Mouse (Mus musculus) stomach, embryonic 14.5 days (tissue): ENCODE data around the gene Mrps7. TPM values are rescaled to one million over a fixed set of nuclear protein-coding genes. Genes with fewer than 3 reads are reported as not detected.
A peak's percentile ranks its signal among the peaks of the same experiment; 100 is the strongest.

Experiments
- ATAC-seq: fragments of 200-750 bp; cut with Nextera tagmentation; 2 replicates; pipeline ENCODE4 v1.8.0; 2017; ENCODE audit warnings: low read depth, moderate TSS enrichment; ENCODE audit not compliant: insufficient number of reproducible peaks, insufficient read depth, low FRiP score
- H3K27ac ChIP-seq: fragments of 300-500 bp; sonication (generic); 2 replicates; pipeline ENCODE4 v1.5.1; 2014; ENCODE audit warnings: mild to moderate bottlenecking, low read length, moderate library complexity, mixed read lengths
- H3K27me3 ChIP-seq: fragments of 300-500 bp; sonication (generic); 2 replicates; pipeline ENCODE4 v1.6.1; 2014; ENCODE audit warnings: low read length, control low read depth, mixed read lengths; ENCODE audit not compliant: control insufficient read depth, insufficient read depth
- H3K36me3 ChIP-seq: fragments of 300-500 bp; sonication (generic); 2 replicates; pipeline ENCODE4 v1.6.1; 2014; ENCODE audit warnings: mild to moderate bottlenecking, control low read depth, low read length, moderate library complexity, mixed read lengths; ENCODE audit not compliant: control insufficient read depth, insufficient read depth
- H3K4me1 ChIP-seq: fragments of 300-500 bp; sonication (generic); 2 replicates; pipeline ENCODE4 v1.6.1; 2014; ENCODE audit warnings: low read length, control low read depth, mixed read lengths; ENCODE audit not compliant: control insufficient read depth, insufficient read depth
- H3K4me2 ChIP-seq: fragments of 300-500 bp; sonication (generic); replicated peaks from 2 replicates; pipeline ENCODE4 v1.6.1; 2014; ENCODE audit warnings: low read depth, low read length, control low read depth
- H3K4me3 ChIP-seq: fragments of 300-500 bp; sonication (generic); 2 replicates; pipeline ENCODE4 v1.5.1; 2014; ENCODE audit warnings: low read depth, low read length, control low read depth
- H3K9ac ChIP-seq: fragments of 300-500 bp; sonication (generic); replicated peaks from 2 replicates; pipeline ENCODE4 v1.6.1; 2014; ENCODE audit warnings: low read depth, mild to moderate bottlenecking, control low read depth, low read length, moderate library complexity, mixed read lengths
- H3K9me3 ChIP-seq: fragments of 300-500 bp; sonication (generic); 2 replicates; pipeline ENCODE4 v1.6.1; 2016; ENCODE audit warnings: low read depth, low read length, control low read depth; ENCODE audit not compliant: control insufficient read depth
- WGBS: fragments of 180-500 bp; shearing (Covaris S2); extraction: QIAGEN DNeasy Blood & Tissue Kit; methylation state at CpG from one replicate; pipeline ENCODE4 v1.1.7; 2014; 5-methylcytosine and 5-hydroxymethylcytosine counted together
- polyA plus RNA-seq: library from polyadenylated mRNA; unstranded; fragments of >200 nt; fragmentation: Nextera tagmentation; extraction: Ambion mirVana; gene quantifications from 2 replicates; pipeline ENCODE4 v1.2.1, GENCODE M21; 2014

Gene Mrps7
- 88.8 and 96.0 TPM in 2 replicates for polyA plus RNA-seq

DNA sequence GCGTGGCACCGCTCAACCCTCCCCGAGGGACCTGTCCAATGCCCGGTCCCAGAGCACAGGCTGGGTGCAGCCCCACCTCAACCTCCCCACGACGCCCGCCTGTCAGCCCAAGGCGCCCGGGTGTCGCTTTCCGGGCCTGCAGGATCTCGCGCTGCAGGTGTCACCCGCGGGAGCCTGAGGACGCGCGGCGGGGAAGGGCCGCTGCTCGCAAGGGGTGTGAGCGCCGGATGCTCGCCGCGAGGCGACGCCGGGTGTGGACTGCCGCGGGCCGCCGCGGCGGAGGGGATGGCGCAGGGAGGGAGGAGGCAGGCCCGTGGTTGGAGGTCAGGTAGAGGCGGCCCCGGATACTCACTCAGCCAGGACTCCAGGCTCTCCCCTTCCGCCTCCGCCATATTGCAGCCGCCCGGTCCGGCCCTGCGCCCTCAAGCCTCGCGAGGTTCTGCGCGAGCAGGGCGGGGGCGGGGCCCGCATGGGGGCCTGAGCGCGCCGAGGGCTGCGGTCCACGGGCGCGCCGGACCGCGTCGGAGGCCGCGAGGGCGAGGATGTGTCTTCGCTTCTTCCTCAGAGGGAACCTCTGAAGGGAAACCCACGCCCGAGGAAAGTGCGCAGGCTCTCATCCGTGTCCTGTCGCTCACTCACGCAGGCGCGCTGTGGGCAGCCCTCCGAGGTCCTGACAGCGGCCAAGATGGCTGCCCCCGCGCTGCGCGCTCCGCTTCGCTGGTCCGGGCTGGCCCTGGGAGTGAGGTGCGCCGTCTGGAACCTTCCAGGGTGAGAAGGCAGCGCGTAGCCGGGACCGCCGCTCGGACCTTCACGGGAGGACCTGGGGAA, at the start of gene Mrps7, which contains the start of gene Gga3:
Gene Mrps7 (plus strand): TSS at position 450 of the 828 bp plus-strand sequence.
Gene Gga3 (minus strand): TSS at position 576 of the 828 bp plus-strand sequence.
- H3K4me1 ChIP-seq: peaks cover 12% of the 10 kb centered on the region
- peak within 1 kb of the TSS; percentile 91 for H3K4me2 ChIP-seq
- under 1% methylated on average over 86 of the region's 93 CpGs for WGBS
- peak; percentile 94 for ATAC-seq
- H3K27me3 ChIP-seq: no peaks in the 10 kb centered on the region
- peak within 1 kb of the TSS; percentile 99 for H3K4me3 ChIP-seq
- H3K9me3 ChIP-seq: no peaks in the 10 kb centered on the region
- peak within 1 kb of the TSS; percentile 91 for H3K27ac ChIP-seq
- H3K9ac ChIP-seq: peak within 1 kb of the TSS; percentile 94
- peaks cover 33% of the 10 kb centered on the region for H3K36me3 ChIP-seq

DNA sequence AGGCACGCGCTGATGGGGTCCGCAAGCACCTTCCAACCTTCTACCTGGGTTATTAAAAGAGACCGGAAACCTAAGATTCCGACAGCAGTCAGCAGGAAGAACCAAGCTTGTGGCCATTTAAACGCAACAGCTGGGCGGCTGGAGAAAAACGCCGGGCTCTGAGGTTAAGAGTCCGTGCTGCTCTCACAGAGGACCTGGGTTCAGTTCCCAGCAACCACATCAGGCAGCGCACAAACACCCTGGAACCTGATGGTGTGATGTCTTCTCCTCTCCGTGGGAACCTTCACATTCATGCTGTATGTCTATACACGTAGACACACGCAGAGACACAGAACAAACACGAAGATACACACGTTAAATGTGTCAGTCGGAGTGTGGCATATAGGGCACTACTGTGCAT, 48.0 kb upstream of the Mrps7 start:
- no peaks in the 10 kb centered on the region for H3K4me1 ChIP-seq
- no peak overlapping the region for H3K9ac ChIP-seq
- WGBS: 72% methylated on average over 17 of the region's 17 CpGs
- H3K27me3 ChIP-seq: no peaks in the 10 kb centered on the region
- no peaks in the 10 kb centered on the region for H3K9me3 ChIP-seq
- no peak for ATAC-seq
- H3K4me2 ChIP-seq: no peak overlapping the region
- H3K4me3 ChIP-seq: no peak overlapping the region
- no peak overlapping the region for H3K27ac ChIP-seq
- no peaks in the 10 kb centered on the region for H3K36me3 ChIP-seq

DNA sequence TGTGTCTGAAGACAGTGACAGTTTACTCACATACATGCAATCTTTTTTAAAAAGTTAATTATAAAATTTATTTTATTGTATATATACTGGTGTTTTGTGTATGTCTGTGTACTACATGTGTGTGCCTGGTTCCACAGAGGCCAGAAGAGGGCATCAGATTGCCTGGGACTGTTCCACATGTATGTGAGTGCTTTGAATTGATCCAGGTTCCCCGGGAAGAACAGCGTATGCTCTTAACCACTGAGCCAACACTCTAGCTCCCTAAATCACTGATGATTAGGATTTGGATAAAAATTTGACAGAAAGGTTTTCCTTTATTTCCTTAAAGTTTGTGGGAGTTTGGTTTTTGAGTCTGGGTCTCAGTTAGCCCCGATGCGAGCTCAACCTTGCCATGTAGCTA, 40.3 kb upstream of the Mrps7 start:
- ATAC-seq: no peak
- Histone ChIP-seq H3K4me1 (peaks cover 7% of the 10 kb centered on the region; the same call in 1 of the 2 replicates), H3K9me3 (no peaks in the 10 kb centered on the region), H3K4me2 (peak overlapping the region; percentile 61), H3K27me3 (no peaks in the 10 kb centered on the region), H3K27ac (peak overlapping the region; percentile 82; the same call in 1 of the 2 replicates), H3K4me3 (peak overlapping the region; percentile 97; the same call in 1 of the 2 replicates), H3K9ac (peak overlapping the region; percentile 32; the same call in 1 of the 2 replicates), H3K36me3 (peaks cover 22% of the 10 kb centered on the region)
- 48% methylated on average over 4 of the region's 4 CpGs for WGBS

DNA sequence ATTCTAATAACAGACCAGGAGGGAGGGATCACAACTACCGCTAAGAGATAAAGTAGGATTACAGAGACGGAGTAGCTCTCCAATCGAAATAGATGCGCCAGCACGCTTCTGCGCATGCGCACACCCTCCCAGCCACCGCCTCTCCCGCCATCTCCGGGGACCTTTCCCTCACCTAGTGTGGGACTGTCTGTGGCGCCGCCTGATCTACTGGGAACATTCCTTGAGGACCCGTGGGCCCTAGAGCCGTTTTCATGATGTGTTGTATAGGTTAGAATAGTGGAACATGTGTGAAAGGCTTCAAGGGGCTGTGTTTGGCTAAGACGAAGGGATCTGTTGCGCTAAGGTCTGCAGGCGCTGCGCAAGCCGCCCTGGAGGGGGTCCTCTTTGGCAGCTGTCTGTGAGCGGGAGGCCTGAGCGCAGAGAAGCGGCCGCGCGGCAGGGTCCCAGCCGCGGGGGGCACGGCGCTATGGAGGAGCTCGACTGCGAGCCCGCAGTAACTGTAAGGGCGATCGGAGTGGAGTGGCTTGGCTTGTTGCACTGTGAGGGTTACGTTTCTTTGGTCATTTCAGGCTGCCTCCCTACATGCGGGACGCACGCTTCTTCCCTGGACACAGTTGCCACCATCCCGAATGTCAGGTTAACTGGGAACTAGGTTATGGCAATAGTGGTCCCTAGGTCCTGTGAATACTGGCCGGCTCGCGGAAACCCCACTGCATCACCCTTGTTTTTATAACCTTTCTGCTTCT, 39.5 kb upstream of the Mrps7 start, which contains the start of gene Nup85:
Gene Nup85 (plus strand): TSS at position 371 of the 746 bp plus-strand sequence.
- H3K4me2 ChIP-seq: peak within 1 kb of the TSS; percentile 61
- peaks cover 7% of the 10 kb centered on the region; the same call in 1 of the 2 replicates for H3K4me1 ChIP-seq
- peak within 1 kb of the TSS; percentile 97 for H3K4me3 ChIP-seq
- peak within 1 kb of the TSS; percentile 82; the same call in 1 of the 2 replicates for H3K27ac ChIP-seq
- ATAC-seq: peak; percentile 93
- peak within 1 kb of the TSS; percentile 76 for H3K9ac ChIP-seq
- WGBS: under 1% methylated on average over 42 of the region's 42 CpGs
- no peaks in the 10 kb centered on the region for H3K9me3 ChIP-seq
- H3K36me3 ChIP-seq: peaks cover 30% of the 10 kb centered on the region
- no peaks in the 10 kb centered on the region for H3K27me3 ChIP-seq

DNA sequence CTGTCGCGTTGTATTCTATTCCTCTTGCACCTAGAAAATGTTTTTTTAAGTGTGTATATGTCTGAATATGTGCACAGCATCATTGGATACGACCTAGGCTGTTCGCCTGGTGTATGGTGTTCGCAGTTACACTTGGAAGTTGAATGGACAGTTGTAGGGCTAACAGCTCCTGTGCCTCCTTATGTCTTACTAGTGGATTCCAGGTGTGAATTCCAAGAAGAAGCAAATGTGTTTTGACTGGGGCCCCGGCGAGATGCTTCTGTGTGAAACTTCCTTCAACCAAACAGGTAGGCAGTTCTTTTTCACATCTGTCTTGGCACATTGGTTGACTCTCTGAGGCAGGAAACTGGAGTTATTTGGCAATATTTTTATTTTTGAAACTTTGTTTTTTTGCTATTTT, 38.8 kb upstream of the Mrps7 start:
- H3K36me3 ChIP-seq: peaks cover 37% of the 10 kb centered on the region
- H3K27ac ChIP-seq: no peak overlapping the region
- H3K4me1 ChIP-seq: peaks cover 7% of the 10 kb centered on the region; the same call in 1 of the 2 replicates
- peak overlapping the region; percentile 76 for H3K9ac ChIP-seq
- no peak for ATAC-seq
- H3K4me2 ChIP-seq: peak overlapping the region; percentile 61
- H3K4me3 ChIP-seq: peak overlapping the region; percentile 97
- no peaks in the 10 kb centered on the region for H3K9me3 ChIP-seq
- 14% methylated on average over 7 of the region's 7 CpGs for WGBS
- no peaks in the 10 kb centered on the region for H3K27me3 ChIP-seq

DNA sequence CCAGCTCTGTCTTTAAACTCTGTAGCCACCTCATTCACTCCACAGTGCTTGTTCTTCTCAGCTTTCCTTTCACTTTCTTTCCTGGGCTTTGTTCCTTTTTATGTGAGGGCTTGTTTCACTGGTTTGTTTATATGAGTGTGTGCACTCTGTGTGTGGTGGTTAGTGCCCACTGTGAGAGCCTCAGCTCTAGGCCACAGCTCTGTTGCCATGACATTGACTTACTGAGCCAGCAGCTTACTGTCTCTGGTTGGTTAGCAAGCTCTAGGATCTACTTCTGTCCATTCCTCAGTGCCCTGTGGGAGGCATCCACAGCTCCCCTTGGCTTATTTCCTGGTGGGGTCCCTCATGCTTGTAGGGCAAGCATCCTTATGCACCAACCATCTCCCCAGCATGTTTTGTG, 24.6 kb upstream of the Mrps7 start:
- no peak for ATAC-seq
- no peaks in the 10 kb centered on the region for H3K4me1 ChIP-seq
- no peak overlapping the region for H3K27ac ChIP-seq
- no peaks in the 10 kb centered on the region for H3K9me3 ChIP-seq
- H3K4me3 ChIP-seq: no peak overlapping the region
- no peak overlapping the region for H3K9ac ChIP-seq
- H3K27me3 ChIP-seq: no peaks in the 10 kb centered on the region
- peaks cover 61% of the 10 kb centered on the region for H3K36me3 ChIP-seq
- no peak overlapping the region for H3K4me2 ChIP-seq

DNA sequence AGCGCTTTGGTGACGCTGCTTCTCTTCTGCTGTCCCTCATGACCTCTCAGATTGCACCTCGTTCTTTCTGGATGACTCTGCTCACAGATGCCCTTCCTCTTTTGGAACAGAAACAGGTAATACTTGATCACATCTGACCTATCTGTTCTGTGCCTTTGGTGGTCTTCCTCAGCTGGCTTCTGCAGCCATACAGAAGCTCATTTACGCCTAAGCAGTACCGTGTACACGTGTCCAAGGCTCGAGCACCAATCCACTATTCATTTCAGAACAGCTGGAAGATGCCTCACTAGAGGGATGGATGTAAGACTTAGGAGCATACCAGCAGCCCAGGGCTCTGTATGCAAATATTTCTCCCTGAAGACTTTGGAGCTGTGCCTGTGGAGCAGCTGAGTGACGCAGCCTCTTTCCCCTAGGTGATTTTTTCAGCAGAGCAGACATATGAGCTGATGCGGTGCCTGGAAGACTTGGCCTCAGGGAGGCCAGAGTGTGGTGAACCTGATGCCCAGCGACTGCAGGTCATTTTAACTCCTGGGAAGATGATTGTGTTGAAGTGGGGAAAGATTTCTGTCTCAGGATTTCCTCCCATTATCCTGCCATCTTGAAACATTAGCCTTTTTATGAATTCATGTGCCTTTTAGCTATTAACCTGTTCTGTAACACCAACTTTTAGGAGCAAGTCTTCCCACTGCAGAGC, 20.7 kb upstream of the Mrps7 start:
- ATAC-seq: no peak
- WGBS: 77% methylated on average over 10 of the region's 10 CpGs
- Histone ChIP-seq H3K36me3 (peaks cover 95% of the 10 kb centered on the region), H3K9ac (no peak overlapping the region), H3K27ac (no peak overlapping the region), H3K4me2 (no peak overlapping the region), H3K27me3 (no peaks in the 10 kb centered on the region), H3K4me3 (no peak overlapping the region), H3K4me1 (no peaks in the 10 kb centered on the region), H3K9me3 (no peaks in the 10 kb centered on the region)
